Mouse (Mus musculus): ENCODE measurements around the gene Ccdc116. TPM values are rescaled to one million over a fixed set of nuclear protein-coding genes. Genes with fewer than 3 reads are reported as not detected.
"Not testable (repeated sequence)": the region's sequence is repeated elsewhere in the genome, so short reads cannot be mapped to it uniquely, and the experiment has no call there.

Ccdc116 gene
- polyA plus RNA-seq (2015; fragmentation: Nextera tagmentation; extraction: Ambion mirVana), result 0.73 and 1.3 TPM in 2 replicates

- DNase-seq (ENCODE audit: low spot score), result peak; percentile 84
These were observed at the start of gene Ccdc116 for GRCm38 (mm10) chr16:17146772-17147235. Gene Ccdc116 (minus strand): TSS chr16:17147229.

- DNase-seq (ENCODE audit: low spot score), result no peak
These were observed 46.8 kb upstream of the Ccdc116 start for GRCm38 (mm10) chr16:17193823-17194222.

- DNase-seq (ENCODE audit: low spot score), result no peak
These were observed 38.4 kb upstream of the Ccdc116 start for GRCm38 (mm10) chr16:17185475-17185874.

- no peak for DNase-seq (ENCODE audit: low spot score)
These were observed 36.0 kb upstream of the Ccdc116 start for GRCm38 (mm10) chr16:17183003-17183402.

- DNase-seq (ENCODE audit: low spot score), result no peak
These were observed 35.1 kb upstream of the Ccdc116 start for GRCm38 (mm10) chr16:17182136-17182535.

- no peak for DNase-seq (ENCODE audit: low spot score)
These were observed 34.4 kb upstream of the Ccdc116 start for GRCm38 (mm10) chr16:17181382-17181781.

GRCm38 (mm10) chr16:17179706-17180105 is 32.7 kb upstream of the Ccdc116 start:
- no peak for DNase-seq (ENCODE audit: low spot score)

GRCm38 (mm10) chr16:17177623-17178170 is 30.7 kb upstream of the Ccdc116 start:
- DNase-seq (ENCODE audit: low spot score), result no peak

GRCm38 (mm10) chr16:17175765-17176164 is 28.7 kb upstream of the Ccdc116 start:
- no peak for DNase-seq (ENCODE audit: low spot score)

- DNase-seq (ENCODE audit: low spot score), result no peak
These were observed 21.0 kb upstream of the Ccdc116 start for GRCm38 (mm10) chr16:17168049-17168448.

GRCm38 (mm10) chr16:17167179-17167578 is 20.1 kb upstream of the Ccdc116 start:
- no peak for DNase-seq (ENCODE audit: low spot score)

- DNase-seq (ENCODE audit: low spot score), result not testable (repeated sequence)
These were observed 18.4 kb upstream of the Ccdc116 start for GRCm38 (mm10) chr16:17165478-17165877.

- DNase-seq (ENCODE audit: low spot score), result no peak
These were observed 7.3 kb upstream of the Ccdc116 start for GRCm38 (mm10) chr16:17154346-17154745.

- no peak for DNase-seq (ENCODE audit: low spot score)
These were observed 4.8 kb upstream of the Ccdc116 start for GRCm38 (mm10) chr16:17151874-17152273.

GRCm38 (mm10) chr16:17150520-17151258 is 3.7 kb upstream of the Ccdc116 start:
- DNase-seq (ENCODE audit: low spot score), result no peak

- DNase-seq (ENCODE audit: low spot score), result peak; percentile 65
These were observed 1.1 kb upstream of the Ccdc116 start for GRCm38 (mm10) chr16:17148084-17148483.

GRCm38 (mm10) chr16:17147391-17147929 is 431 bp upstream of the Ccdc116 start:
- peak; percentile 47 for DNase-seq (ENCODE audit: low spot score)

GRCm38 (mm10) chr16:17144339-17144738 is 2.7 kb downstream of the Ccdc116 start, which contains the start of gene Ydjc:
Gene Ydjc (plus strand): TSS chr16:17144621.
- peak; percentile 45 for DNase-seq (ENCODE audit: low spot score)

GRCm38 (mm10) chr16:17137355-17137754 is 9.7 kb downstream of the Ccdc116 start:
- DNase-seq (ENCODE audit: low spot score), result no peak

- no peak for DNase-seq (ENCODE audit: low spot score)
These were observed 14.2 kb downstream of the Ccdc116 start for GRCm38 (mm10) chr16:17132906-17133200.

GRCm38 (mm10) chr16:17132089-17132905 is 14.7 kb downstream of the Ccdc116 start, which contains the start of gene Sdf2l1:
Gene Sdf2l1 (minus strand): TSS chr16:17132383.
- peak; percentile 96 for DNase-seq (ENCODE audit: low spot score)

All from thymus, postnatal 0 days (tissue).